Mouse (Mus musculus) c-Kit-positive CD71-positive TER-119-negative erythroid progenitor cells, embryonic 14.5 days (primary cell): ENCODE data around the gene Gm21776.
"Not testable (repeated sequence)": the region's sequence is repeated elsewhere in the genome, so short reads cannot be mapped to it uniquely, and the experiment has no call there.

ENCODE experiments used
- DNase-seq: peaks from one replicate; pipeline ENCODE4 v3.0.0-alpha.2; 2013; ENCODE audit warnings: low read depth

Gene Gm21776

GRCm38 (mm10) chrY:76378362-76378761, at the start of gene Gm21776:
Gene Gm21776, plus strand, starts transcription at chrY:76378662.
- not testable (repeated sequence) for DNase-seq
